Mouse (Mus musculus): ENCODE data around the gene Akr1e1. TPM values are rescaled to one million over a fixed set of nuclear protein-coding genes. Genes with fewer than 3 reads are reported as not detected.
A peak's percentile ranks its signal among the peaks of the same experiment; 100 is the strongest.
"Not testable (repeated sequence)": the region's sequence is repeated elsewhere in the genome, so short reads cannot be mapped to it uniquely, and the experiment has no call there.

Gene Akr1e1
- total RNA-seq (2015) = 9.4 and 15.6 TPM in 2 replicates
- total RNA-seq (2017) = 3.3 and 3.9 TPM in 2 replicates

GRCm38 (mm10) chr13:4608961-4609409 lies at the start of gene Akr1e1:
TSS of gene Akr1e1 (minus strand) at chr13:4609174.
- ATAC-seq (ENCODE audit: poor library complexity, severe bottlenecking) = peak; percentile 99

- ATAC-seq (ENCODE audit: poor library complexity, severe bottlenecking) = no peak
Measured at GRCm38 (mm10) chr13:4658346-4658745, 49.4 kb upstream of the Akr1e1 start.

GRCm38 (mm10) chr13:4656277-4657146 lies 47.5 kb upstream of the Akr1e1 start:
- no peak for ATAC-seq (ENCODE audit: poor library complexity, severe bottlenecking)

- no peak for ATAC-seq (ENCODE audit: poor library complexity, severe bottlenecking)
Measured at GRCm38 (mm10) chr13:4650190-4650589, 41.2 kb upstream of the Akr1e1 start.

- ATAC-seq (ENCODE audit: poor library complexity, severe bottlenecking) = no peak
Measured at GRCm38 (mm10) chr13:4645248-4645647, 36.3 kb upstream of the Akr1e1 start.

GRCm38 (mm10) chr13:4610902-4611301 lies 1.9 kb upstream of the Akr1e1 start:
- no peak for ATAC-seq (ENCODE audit: poor library complexity, severe bottlenecking)

- ATAC-seq (ENCODE audit: poor library complexity, severe bottlenecking) = peak; percentile 8
Measured at GRCm38 (mm10) chr13:4608530-4608929, 444 bp downstream of the Akr1e1 start.

GRCm38 (mm10) chr13:4606821-4607220 lies 2.2 kb downstream of the Akr1e1 start:
- ATAC-seq (ENCODE audit: poor library complexity, severe bottlenecking) = no peak

GRCm38 (mm10) chr13:4603431-4603830 lies 5.5 kb downstream of the Akr1e1 start:
- not testable (repeated sequence) for ATAC-seq (ENCODE audit: poor library complexity, severe bottlenecking)

GRCm38 (mm10) chr13:4576921-4577320 lies 32.1 kb downstream of the Akr1e1 start:
- ATAC-seq (ENCODE audit: poor library complexity, severe bottlenecking) = no peak

GRCm38 (mm10) chr13:4573871-4574270 lies 35.1 kb downstream of the Akr1e1 start, which contains the start of gene Akr1c21:
TSS of gene Akr1c21 (plus strand) at chr13:4574075.
- no peak for ATAC-seq (ENCODE audit: poor library complexity, severe bottlenecking)

- ATAC-seq (ENCODE audit: poor library complexity, severe bottlenecking) = no peak
Measured at GRCm38 (mm10) chr13:4565996-4566395, 43.0 kb downstream of the Akr1e1 start.

GRCm38 (mm10) chr13:4560500-4560899 lies 48.5 kb downstream of the Akr1e1 start:
- no peak for ATAC-seq (ENCODE audit: poor library complexity, severe bottlenecking)

- no peak for ATAC-seq (ENCODE audit: poor library complexity, severe bottlenecking)
Measured at GRCm38 (mm10) chr13:4559143-4559542, 49.8 kb downstream of the Akr1e1 start.

Other genes with a start within 250 kb of the Akr1e1 start
- gene Akr1c6, start 174.9 kb downstream of the Akr1e1 start, total RNA-seq (2015) = not detected in 2 replicates
- gene Akr1c6, start 174.9 kb downstream of the Akr1e1 start, total RNA-seq (2017) = not detected in 2 replicates
- gene Akr1c20, start 85.8 kb downstream of the Akr1e1 start, total RNA-seq (2015) = not detected in 2 replicates
- not detected in 2 replicates for gene Akr1c20, start 85.8 kb downstream of the Akr1e1 start, total RNA-seq (2017)
- gene Akr1c21, start 35.1 kb downstream of the Akr1e1 start, total RNA-seq (2015) = not detected in 2 replicates
- gene Akr1c21, start 35.1 kb downstream of the Akr1e1 start, total RNA-seq (2017) = not detected in 2 replicates

Data from megakaryocyte, adult 5-6 weeks (primary cell).